Mouse (Mus musculus): ENCODE measurements around the gene Vmn2r-ps159. TPM values are rescaled to one million over a fixed set of nuclear protein-coding genes. Genes with fewer than 3 reads are reported as not detected.
"Not testable (repeated sequence)": the region's sequence is repeated elsewhere in the genome, so short reads cannot be mapped to it uniquely, and the experiment has no call there.

Gene Vmn2r-ps159
- total RNA-seq (2021), result not detected
- long read RNA-seq, result 0 reads

DNA sequence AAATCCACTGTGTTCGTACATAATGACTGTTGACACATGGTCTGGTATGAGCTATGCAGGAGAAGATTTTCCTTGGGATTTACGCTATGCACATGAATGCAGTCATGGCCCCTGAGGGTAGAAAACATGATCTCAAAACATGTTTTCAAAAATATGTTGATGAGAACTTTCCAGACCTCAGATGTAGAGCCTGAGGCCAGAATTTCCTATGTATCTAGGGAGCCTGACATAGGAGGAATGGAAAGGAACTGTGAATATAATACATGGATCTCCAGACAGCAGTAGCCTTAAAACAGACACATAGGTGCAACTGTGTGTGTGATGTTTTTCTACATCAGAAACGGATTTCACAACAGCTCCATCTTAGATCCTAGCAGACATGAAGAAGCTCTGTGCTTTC lies at the start of gene Vmn2r-ps159:
Gene Vmn2r-ps159, plus strand, starts transcription at position 301 of the 400 bp plus-strand sequence.
- DNase-seq (ENCODE audit: low spot score in 2 of 2), result not testable (repeated sequence)

DNA sequence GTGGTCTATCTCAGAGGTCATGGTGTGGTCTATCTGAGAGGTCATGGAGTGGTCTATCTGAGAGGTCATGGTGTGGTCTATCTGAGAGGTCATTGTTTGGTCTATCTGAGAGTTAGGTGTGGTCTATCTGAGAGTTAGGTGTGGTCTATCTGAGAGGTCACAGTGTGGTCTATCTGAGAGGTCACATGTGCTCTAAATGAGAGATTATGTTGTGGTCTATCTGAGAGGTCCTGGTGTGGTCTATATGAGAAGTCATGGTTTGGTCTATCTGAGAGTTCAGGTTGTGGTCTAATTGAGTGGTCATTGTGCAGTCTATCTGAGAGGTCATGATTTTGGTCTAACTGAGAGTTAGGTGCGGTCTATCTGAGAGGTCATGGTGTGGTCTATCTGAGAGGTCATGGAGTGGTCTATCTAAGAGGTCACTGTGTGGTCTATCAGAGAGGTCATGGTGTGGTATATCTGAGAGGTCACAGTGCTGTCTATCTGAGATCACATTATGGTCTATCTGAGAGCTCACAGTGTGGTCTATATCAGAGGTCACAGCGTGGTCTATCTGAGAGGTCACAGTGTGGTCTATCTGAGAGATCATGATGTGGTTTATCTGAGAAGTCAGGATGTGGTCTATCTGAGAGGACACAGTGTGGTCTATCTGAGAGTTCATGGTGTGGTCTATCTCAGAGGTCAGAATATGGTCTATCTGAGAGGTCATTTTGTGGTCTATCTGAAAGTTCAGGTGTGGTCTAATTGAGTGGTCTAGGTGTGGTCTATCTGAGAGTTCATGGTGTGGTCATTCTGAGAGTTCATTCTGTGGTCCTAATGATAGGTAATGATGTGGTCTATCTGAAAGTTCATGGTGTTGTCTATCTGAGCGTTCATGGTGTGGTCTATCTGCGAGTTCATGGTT lies 10.9 kb downstream of the Vmn2r-ps159 start:
- not testable (repeated sequence) for DNase-seq (ENCODE audit: low spot score in 2 of 2)

DNA sequence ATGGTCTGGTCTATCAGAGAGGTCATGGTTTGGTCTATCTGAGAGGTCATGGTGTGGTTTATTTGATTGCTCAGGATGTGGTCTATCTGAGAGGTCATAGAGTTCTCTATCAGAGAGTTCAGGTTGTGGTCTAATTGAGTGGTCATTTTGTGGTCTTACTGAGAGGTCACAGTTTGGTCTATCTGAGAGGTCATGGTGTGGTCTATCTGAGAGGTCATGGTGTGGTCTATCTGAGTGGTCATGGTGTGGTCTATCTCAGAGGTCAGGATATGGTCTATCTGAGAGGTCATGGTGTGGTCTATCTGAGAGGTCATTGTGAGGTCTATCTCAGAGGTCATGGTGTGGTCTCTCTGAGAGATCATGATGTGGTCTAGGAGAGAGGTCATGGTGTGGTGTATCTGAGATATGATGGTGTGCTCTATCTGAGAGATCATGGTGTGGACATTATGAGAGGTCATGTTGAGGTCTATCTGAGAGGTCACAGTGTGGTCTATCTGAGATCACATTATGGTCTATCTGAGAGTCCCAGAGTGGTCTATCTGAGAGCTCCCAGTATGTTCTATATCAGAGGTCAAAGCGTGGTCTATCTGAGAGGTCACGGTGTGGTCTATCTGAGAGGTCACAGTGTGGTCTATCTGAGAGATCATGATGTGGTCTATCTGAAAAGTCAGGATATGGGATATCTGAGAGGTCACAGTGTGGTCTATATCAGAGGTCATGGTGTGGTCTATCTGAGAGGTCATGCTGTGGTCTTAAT lies 11.8 kb downstream of the Vmn2r-ps159 start:
- DNase-seq (ENCODE audit: low spot score in 2 of 2), result no peak

DNA sequence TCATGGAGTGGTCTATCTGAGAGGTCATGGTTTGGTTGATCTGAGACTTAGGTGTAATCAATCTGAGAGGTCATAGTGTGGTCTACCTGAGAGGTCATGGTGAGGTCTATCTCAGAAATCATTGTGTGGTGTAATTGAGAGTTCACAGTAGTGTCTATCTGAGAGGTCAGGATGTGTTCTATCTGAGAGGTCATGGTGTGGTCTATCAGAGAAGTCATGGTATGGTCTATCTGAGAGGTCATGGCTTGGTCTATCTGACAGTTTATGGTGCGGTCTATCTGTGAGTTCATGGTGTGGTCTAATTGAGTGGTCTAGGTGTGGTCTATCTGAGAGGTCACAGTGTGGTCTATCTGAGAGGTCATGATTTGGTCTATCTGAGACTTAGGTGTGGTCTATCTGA lies 12.4 kb downstream of the Vmn2r-ps159 start:
- DNase-seq (ENCODE audit: low spot score in 2 of 2), result no peak

DNA sequence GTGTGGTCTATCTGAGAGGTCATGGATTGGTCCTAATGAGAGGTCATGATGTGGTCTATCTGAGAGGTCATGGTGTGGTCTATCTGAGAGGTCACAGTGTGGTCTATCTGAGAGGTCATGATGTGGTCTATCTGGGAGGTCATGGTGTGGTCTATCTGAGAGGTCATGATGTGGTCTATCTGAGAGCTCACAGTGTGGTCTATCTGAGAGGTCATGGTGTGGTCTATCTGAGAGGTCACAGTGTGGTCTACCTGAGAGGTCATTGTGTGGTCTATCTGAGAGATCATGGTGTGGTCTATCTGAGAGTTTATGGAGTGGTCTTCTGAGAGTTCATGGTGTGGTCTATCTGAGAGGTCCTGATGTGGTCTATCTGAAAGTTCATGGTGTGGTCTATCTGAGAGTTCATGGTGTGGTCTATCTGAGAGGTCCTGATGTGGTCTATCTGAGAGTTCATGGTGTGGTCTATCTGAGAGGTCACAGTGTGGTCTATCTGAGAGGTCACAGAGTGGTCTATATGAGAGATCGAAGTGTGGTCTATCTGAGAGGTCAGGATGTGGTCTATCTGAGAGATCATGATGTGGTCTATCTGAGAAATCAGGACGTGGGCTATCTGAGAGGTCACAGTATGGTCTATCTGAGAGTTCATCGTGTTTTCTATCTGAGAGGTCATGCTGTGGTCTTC lies 26.0 kb downstream of the Vmn2r-ps159 start:
- not testable (repeated sequence) for DNase-seq (ENCODE audit: low spot score in 2 of 2)

Other genes starting within 250 kb of the Vmn2r-ps159 start
- 10 to 100 TPM; 24.9 to 27.2 TPM for gene 9430015G10Rik, start 221.1 kb upstream of the Vmn2r-ps159 start, total RNA-seq (2021)
- under 1 TPM; 0.67 to 0.84 TPM for gene Rnf223, start 200.6 kb upstream of the Vmn2r-ps159 start, total RNA-seq (2021)
- 100 to 1,000 TPM; 118 to 120 TPM for gene Agrn, start 133.6 kb upstream of the Vmn2r-ps159 start, total RNA-seq (2021)
- gene Isg15, start 130.3 kb upstream of the Vmn2r-ps159 start, total RNA-seq (2021), result under 1 TPM in 1 of 2 experiments, not detected in 1; 0.74 TPM
- gene AW011738, start 127.8 kb upstream of the Vmn2r-ps159 start, total RNA-seq (2021), result 1 to 10 TPM; 5.4 to 6.5 TPM
- gene Perm1, start 115.2 kb upstream of the Vmn2r-ps159 start, total RNA-seq (2021), result under 1 TPM; 0.15 to 0.40 TPM
- gene Plekhn1, start 96.2 kb upstream of the Vmn2r-ps159 start, total RNA-seq (2021), result 10 to 100 TPM; 37.5 to 38.8 TPM
- gene Noc2l, start 95.1 kb upstream of the Vmn2r-ps159 start, total RNA-seq (2021), result 10 to 100 TPM; 69.5 to 71.7 TPM
- 1 to 10 TPM; 4.5 to 5.6 TPM for gene Samd11, start 75.4 kb upstream of the Vmn2r-ps159 start, total RNA-seq (2021)